Mouse (Mus musculus): ENCODE results near the gene Tnk2.

The Tnk2 gene

DNA sequence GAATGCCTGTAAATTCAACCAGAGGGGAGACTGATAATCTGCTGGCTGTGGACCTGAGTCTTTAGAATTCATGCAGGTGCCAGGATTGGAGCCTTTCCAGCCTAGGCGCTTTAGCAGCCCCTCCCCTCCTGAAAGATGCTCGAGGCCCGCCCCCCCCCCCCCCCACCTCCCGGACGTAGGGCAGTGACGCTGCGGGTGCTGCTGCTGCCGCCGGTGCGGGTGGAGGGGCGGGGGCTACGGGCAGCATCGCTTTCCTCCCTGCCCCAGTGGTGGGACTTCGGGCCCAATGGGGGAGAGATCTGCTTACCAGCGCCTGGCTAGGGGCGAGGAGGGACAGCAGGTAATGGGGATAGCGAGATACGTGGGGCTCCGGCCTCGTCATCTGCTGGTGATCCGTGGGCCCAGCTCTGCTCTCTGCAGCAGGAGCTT lies 15.1 kb downstream of the Tnk2 start:
- ATAC-seq (ENCODE audit: insufficient number of reproducible peaks, low FRiP score, low TSS enrichment) = peak; percentile 21; the same call in 1 of the 2 replicates

DNA sequence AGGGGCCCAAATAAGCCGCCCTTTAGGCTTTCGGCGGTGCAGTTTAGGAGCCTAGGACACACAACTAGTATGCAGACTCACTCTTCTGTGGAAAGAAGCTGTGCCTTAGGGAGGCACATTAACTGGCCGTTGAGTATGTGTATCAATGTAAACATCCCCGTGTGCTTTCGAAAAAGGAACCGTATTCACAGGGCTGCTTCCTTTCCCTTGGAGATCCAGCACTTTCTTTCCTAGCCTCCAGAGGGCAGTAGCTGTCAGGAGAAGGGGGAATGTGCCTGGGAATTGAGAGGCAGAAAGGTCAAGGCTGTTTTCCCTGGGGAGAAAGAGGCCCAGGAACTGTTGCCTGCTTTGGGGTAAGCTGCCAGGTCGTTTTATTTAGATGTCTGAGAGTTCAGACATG lies 15.7 kb downstream of the Tnk2 start:
- peak; percentile 45 for ATAC-seq (ENCODE audit: insufficient number of reproducible peaks, low FRiP score, low TSS enrichment)

- no peak for ATAC-seq (ENCODE audit: insufficient number of reproducible peaks, low FRiP score, low TSS enrichment)
Observed at GRCm38 (mm10) chr16:32660095-32660494, 16.4 kb downstream of the Tnk2 start.

DNA sequence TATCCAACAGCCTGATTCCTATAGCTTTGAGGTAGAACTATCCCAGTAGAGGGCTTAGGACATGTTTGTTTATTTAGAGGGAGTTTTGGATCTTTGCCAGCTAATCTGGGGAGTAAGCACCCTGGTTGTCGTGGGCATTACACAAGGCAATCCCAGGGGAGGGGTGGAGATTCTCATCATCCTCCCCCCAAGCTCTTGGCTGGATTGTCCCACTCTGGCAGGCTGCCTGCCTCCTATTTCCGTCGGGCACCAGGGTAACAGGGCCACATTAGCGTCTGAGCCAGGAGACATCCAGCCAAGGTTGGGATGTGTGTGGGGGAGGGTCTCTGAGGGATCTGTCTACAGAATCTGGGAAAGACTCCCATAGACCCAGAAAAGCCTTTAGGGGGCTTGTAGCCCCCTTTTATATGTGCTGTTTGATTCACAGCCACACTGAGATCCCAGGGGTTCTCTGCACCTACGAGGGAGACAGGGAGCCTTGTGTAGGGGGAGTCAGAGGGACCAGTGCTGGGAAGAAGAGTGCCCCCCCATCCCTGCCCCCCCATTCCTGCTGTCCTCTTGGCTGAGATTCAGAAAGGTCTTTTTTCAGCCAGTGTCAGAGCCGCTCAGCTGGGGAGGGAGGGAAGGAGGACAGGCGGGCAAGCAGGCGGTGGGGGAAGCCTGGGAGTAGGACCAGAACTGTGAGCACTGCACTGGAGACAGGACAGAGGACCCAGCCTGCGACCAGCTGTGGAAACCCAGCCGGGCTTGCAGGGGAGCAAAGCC lies 17.1 kb downstream of the Tnk2 start:
- ATAC-seq (ENCODE audit: insufficient number of reproducible peaks, low FRiP score, low TSS enrichment) = 0 out of 2 replicates have a peak, but pooled peaks have one; percentile 39

DNA sequence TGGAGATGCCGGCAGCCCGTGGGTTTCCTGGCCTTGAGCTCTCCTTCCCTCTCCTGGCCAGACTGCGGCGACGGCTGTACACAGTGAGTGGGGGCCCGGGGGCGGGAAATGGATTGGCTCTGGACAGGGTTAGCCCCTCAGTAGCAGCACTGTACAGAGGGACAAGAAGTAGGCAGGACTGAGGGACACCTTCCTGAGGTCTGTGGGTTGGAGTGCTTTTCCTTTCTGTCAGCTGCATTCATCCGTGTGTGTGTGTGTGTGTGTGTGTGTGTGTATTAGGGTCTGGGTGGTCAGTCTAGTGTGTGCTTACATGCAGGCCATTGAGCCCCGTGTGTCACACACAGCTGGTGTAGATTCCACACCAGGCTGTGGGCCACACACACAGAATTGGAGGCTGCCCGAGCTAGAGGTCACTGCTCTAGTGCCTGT lies 17.8 kb downstream of the Tnk2 start:
- no peak for ATAC-seq (ENCODE audit: insufficient number of reproducible peaks, low FRiP score, low TSS enrichment)

- ATAC-seq (ENCODE audit: insufficient number of reproducible peaks, low FRiP score, low TSS enrichment) = no peak
Observed at GRCm38 (mm10) chr16:32662372-32662771, 18.7 kb downstream of the Tnk2 start.

DNA sequence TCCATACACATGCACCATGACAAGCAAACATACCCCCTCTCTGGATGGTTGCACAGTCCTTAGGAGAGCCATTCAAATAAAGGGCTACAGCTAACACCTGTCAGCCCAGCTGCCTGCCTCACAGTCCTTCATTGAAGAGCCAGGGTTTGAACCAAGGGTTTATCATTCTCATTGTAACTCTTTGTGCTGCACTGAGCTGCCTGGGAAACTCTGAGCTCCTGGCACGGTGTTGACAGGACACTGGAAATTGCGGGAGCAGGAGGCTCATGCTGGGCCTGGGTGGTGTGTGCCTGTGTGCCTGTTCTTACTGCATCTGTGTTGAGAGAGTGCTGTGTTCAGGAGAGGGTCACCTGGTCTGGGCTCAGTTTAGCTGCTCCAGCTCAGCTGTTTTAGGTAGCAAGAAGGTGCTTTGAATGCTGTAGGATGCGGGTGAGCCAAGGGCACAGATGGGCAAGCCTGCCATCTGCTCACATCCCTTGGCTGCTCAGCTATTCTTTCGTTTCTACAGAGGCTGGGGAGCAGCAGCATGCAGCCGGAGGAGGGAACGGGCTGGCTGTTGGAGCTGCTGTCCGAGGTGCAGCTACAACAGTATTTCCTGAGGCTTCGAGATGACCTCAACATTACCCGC lies 19.7 kb downstream of the Tnk2 start:
- no peak for ATAC-seq (ENCODE audit: insufficient number of reproducible peaks, low FRiP score, low TSS enrichment)

- no peak for ATAC-seq (ENCODE audit: insufficient number of reproducible peaks, low FRiP score, low TSS enrichment)
Observed at GRCm38 (mm10) chr16:32664211-32664610, 20.5 kb downstream of the Tnk2 start.

GRCm38 (mm10) chr16:32665851-32666665 lies 22.4 kb downstream of the Tnk2 start:
- ATAC-seq (ENCODE audit: insufficient number of reproducible peaks, low FRiP score, low TSS enrichment) = no peak

GRCm38 (mm10) chr16:32666671-32667551 lies 23.2 kb downstream of the Tnk2 start:
- no peak for ATAC-seq (ENCODE audit: insufficient number of reproducible peaks, low FRiP score, low TSS enrichment)

- ATAC-seq (ENCODE audit: insufficient number of reproducible peaks, low FRiP score, low TSS enrichment) = no peak
Observed at GRCm38 (mm10) chr16:32667552-32667872, 23.8 kb downstream of the Tnk2 start.

DNA sequence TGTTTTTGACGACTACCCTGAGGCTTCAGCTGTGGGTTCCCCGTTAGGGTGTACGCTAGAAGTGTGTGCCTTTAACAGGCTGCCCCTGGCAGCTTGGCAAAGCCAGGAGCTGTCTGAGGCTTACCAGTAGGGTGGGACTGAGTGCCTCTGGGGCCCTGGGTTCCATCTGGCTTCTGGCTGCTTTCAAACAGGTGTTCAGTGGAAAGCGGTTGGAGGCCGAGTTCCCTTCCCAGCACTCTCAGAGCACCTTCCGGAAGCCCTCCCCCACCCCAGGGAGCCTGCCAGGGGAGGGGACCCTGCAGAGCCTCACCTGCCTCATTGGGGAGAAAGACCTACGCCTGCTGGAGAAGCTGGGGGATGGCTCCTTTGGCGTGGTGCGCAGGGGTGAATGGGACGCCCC lies 24.4 kb downstream of the Tnk2 start:
- no peak for ATAC-seq (ENCODE audit: insufficient number of reproducible peaks, low FRiP score, low TSS enrichment)

GRCm38 (mm10) chr16:32668472-32668871 lies 24.8 kb downstream of the Tnk2 start:
- no peak for ATAC-seq (ENCODE audit: insufficient number of reproducible peaks, low FRiP score, low TSS enrichment)

DNA sequence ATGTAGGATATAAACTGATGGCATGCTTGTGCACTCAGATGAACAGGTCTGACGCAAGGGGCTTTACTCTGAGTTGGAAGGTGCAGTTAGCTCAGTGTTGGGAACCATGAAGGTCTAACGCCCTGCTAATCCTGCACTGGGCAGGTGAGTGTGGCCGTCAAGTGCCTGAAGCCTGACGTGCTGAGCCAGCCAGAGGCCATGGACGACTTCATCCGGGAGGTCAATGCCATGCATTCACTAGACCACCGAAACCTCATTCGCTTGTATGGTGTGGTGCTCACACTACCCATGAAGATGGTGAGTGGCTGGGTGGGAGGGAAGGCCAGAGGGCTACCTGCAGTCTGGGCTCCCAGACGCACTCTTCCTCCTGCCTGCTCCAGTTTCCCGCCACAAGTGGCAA lies 25.6 kb downstream of the Tnk2 start:
- no peak for ATAC-seq (ENCODE audit: insufficient number of reproducible peaks, low FRiP score, low TSS enrichment)

- ATAC-seq (ENCODE audit: insufficient number of reproducible peaks, low FRiP score, low TSS enrichment) = no peak
Observed at GRCm38 (mm10) chr16:32670354-32671124, 26.9 kb downstream of the Tnk2 start.

GRCm38 (mm10) chr16:32671206-32671887 lies 27.7 kb downstream of the Tnk2 start:
- ATAC-seq (ENCODE audit: insufficient number of reproducible peaks, low FRiP score, low TSS enrichment) = no peak

- no peak for ATAC-seq (ENCODE audit: insufficient number of reproducible peaks, low FRiP score, low TSS enrichment)
Observed at GRCm38 (mm10) chr16:32672250-32672649, 28.6 kb downstream of the Tnk2 start.

- ATAC-seq (ENCODE audit: insufficient number of reproducible peaks, low FRiP score, low TSS enrichment) = no peak
Observed at GRCm38 (mm10) chr16:32672861-32673560, 29.3 kb downstream of the Tnk2 start.
